Mouse (Mus musculus) adrenal gland, adult 18-20 months (tissue): ENCODE results near the gene Slc17a1. TPM values are rescaled to one million over a fixed set of nuclear protein-coding genes. Genes with fewer than 3 reads are reported as not detected.
A peak's percentile ranks its signal among the peaks of the same experiment; 100 is the strongest.

ENCODE experiments used
- DNase-seq, 2 experiments: peaks; one replicate each; pipeline ENCODE4 v3.0.0; 2021 to 2022; ENCODE audit warnings: low spot score in 2 of 2
- total RNA-seq, 2 experiments: library from RNA; stranded (reverse); gene quantifications; 1 replicate in 1 of 2; 2 replicates in 1 of 2; pipeline ENCODE4 v1.2.3; 2021

Gene Slc17a1
- total RNA-seq, 2 experiments from 2014 or later: not detected

GRCm38 (mm10) chr13:23887026-23887725 is 19.6 kb downstream of the Slc17a1 start:
- DNase-seq: no peak

- DNase-seq: no peak
Observed at GRCm38 (mm10) chr13:23889011-23889605, 21.6 kb downstream of the Slc17a1 start.

DNA sequence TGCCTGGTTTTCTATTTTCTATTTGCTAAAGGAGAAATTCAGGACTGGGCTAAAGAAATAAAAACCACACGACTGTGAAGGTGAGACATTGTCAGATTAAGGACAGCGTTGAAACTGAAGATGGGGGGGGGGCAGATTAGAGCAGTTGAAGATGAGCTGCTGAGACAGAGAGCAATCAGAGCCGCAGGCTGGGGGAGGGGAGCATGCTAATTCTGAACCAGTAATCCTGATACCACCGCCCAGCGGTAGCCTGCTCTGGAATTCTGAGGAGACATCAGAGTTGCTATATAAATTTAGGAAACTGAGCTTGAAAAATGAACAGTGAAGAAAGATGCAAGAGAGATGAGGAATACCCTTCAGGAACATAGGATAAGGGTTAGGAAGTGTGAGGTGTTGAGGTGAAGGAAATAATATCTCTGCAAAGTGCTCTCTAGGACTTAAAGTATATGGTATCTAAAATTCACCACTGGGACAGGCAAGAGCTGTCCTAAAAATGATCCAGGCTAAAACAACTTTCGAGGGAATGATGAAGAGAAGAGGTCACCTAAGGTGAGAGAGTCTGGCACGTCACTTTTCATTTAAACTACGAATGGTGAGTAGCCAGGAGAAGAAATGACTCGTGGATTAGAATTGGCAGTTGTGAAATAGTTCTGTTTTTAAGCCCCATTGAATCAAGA is 25.2 kb downstream of the Slc17a1 start:
- DNase-seq: no peak

- no peak for DNase-seq
Observed at GRCm38 (mm10) chr13:23893269-23893593, 25.7 kb downstream of the Slc17a1 start.

GRCm38 (mm10) chr13:23898242-23898641 is 30.7 kb downstream of the Slc17a1 start:
- DNase-seq: no peak

GRCm38 (mm10) chr13:23906906-23907305 is 39.4 kb downstream of the Slc17a1 start:
- no peak for DNase-seq

DNA sequence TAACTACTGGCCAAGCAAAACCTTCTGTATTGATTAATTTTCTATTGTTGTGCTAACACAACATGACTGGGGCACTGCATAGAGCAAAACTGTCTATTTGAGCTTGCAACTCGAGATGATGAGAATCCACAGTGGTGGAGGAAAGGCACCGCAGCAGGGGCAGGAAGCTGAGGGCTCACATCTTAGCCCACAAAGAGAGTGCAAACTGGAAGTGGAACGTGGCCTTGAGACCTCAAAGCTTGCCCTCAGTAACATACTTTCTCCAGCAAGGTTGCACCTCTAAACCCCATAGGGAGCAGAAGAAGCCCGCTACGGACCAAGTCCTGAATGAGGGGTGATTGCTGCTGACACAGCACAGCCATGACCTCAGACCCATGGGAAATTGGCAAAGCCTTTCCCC is 42.6 kb downstream of the Slc17a1 start:
- no peak for DNase-seq

GRCm38 (mm10) chr13:23911335-23911734 is 43.8 kb downstream of the Slc17a1 start:
- DNase-seq: no peak

DNA sequence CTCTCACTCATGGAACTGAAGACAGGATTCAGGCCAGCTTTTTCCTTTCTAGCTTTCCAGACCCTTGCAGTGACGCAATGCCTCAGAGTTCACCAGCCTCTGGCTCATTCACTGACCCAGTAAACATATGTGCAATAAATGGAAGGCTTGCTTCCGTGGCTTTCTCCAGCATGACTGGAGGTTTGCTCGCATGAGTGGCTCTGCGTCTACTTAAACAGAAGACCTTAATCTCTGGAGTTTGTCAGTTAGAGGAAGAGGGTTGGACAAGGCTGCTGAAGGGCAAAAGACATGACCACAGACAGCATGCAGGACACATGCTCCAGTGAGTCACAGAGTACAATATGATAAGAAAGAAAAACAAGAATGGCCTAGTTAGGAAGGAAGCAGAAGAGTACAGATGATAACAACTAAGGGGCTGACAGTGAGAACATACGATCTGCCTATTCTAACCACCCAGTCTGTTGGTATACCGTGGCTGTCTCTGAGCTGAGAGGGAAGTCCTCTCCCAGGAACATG is 46.3 kb downstream of the Slc17a1 start:
- no peak for DNase-seq

GRCm38 (mm10) chr13:23914376-23915167 is 47.0 kb downstream of the Slc17a1 start, which contains the start of gene Slc17a4:
Gene Slc17a4, minus strand, starts transcription at chr13:23915009.
- DNase-seq: no peak

GRCm38 (mm10) chr13:23916132-23916531 is 48.6 kb downstream of the Slc17a1 start:
- peak in 1 of 2 experiments; percentile 23 for DNase-seq

- no peak for DNase-seq
Observed at GRCm38 (mm10) chr13:23917674-23918073, 50.1 kb downstream of the Slc17a1 start.

DNA sequence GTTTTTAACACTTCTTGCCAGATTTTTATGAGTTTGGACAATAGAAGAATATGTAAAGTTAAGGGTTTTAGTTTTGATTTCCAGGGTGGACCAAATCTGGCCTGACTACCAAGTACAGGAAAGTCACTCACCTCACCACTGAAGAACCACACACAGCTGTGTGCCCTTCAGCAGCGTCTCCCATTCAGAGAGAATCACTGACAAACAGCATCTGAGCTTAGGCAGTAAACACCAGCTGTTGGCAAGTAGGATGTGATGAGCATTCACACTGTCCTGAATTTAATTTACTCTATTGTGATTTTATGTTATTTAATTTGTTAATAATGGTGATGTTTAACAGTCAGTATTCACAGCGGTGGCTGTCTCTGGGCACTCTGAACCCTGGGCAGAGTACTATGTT is 58.2 kb downstream of the Slc17a1 start:
- no peak for DNase-seq

DNA sequence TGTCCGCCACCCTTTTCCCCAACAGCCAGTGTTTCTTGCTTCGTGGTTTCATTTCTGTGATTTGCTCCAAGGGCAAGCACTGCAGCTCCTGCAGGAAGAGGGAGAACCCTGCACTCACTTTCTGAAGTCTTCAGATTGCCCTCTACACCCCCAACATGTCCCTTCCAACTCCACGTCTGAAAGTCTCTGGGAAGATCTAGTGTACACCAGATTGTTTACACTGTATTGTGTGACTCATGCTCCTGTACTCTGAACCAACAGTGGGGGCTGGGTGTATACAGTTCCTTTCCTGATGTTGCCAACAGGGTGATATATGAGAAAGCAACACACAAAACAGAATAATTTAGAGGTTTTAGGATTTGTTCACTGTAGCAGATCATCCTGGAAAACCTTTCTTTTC is 61.1 kb downstream of the Slc17a1 start:
- no peak for DNase-seq

- no peak for DNase-seq
Observed at GRCm38 (mm10) chr13:23930461-23930860, 62.9 kb downstream of the Slc17a1 start.

GRCm38 (mm10) chr13:23930904-23931303 is 63.4 kb downstream of the Slc17a1 start:
- no peak for DNase-seq

DNA sequence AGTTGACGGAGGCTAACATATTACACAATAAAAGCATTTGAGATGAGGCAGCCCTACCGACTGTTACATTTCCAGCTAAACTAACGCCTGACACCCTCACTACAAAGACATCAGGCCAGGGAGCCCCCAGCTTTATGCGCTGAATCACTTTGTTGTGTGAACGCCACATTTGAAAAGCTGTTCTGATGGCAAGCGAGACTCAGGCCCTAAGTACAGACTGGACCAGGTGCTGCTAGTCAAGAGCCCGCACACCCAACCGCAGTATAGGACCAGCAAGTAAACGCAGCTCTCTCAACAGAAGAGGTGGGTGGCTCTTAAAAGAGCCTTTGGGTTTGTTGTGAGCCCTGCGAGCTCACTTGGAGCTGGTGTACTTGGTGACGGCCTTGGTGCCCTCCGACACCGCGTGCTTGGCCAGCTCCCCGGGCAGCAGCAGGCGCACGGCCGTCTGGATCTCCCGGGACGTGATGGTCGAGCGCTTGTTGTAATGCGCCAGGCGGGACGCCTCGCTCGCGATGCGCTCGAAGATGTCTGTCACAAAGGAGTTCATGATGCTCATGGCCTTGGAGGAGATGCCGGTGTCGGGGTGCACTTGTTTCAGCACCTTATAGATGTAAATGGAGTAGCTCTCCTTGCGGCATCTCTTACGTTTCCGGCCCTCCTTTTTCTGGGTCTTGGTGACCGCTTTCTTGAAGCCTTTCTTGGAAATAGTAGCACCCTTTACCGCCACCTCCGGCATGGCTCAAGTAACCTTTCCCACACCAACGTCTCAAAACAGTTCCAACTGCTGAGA is 66.1 kb downstream of the Slc17a1 start, which contains the start of gene Hist1h2ba:
Hist1h2ba (minus strand) TSS at position 736 of the 790 bp plus-strand sequence.
- no peak for DNase-seq

GRCm38 (mm10) chr13:23934211-23934520 is 66.6 kb downstream of the Slc17a1 start, which contains the start of gene Hist1h2aa:
Gene Hist1h2aa, plus strand, starts transcription at chr13:23934462.
- DNase-seq: no peak

DNA sequence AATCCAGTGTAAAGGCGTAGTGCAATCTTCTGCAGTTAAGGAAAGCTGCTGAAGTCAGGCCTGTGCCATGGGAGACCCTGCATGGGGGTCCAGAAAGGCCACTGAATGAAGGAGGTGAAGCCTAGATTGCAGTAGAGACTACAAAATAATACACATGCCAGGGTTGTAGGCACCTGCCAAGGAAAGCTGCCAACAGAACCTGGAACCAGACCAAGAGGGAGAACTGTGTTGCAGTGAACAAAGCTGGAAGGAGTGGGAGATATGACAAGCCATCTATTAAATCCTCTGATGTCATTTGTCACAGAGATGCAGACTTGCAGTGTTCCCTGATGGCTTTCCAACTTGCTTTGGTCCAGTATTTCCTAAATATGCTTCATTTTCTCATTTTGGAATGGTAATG is 71.1 kb downstream of the Slc17a1 start:
- no peak for DNase-seq

GRCm38 (mm10) chr13:23940291-23940690 is 72.7 kb downstream of the Slc17a1 start:
- no peak for DNase-seq

GRCm38 (mm10) chr13:23942861-23943260 is 75.3 kb downstream of the Slc17a1 start:
- DNase-seq: no peak
